Mouse (Mus musculus) erythroblast, embryonic 14.5 days (primary cell): Measurements from ENCODE around the gene Lpar2.

Experiments used
- GATA1 ChIP-seq: IDR thresholded peaks from 2 replicates; pipeline ENCODE4 v1.6.1; 2012; ENCODE audit warnings: low read length, inconsistent platforms, mixed read lengths
- TAL1 ChIP-seq: IDR thresholded peaks from 3 replicates; pipeline ENCODE4 v1.6.1; 2012; ENCODE audit warnings: low read length, inconsistent platforms, mixed read lengths

GRCm38 (mm10) chr8:69790364-69790763 is 31.9 kb upstream of the Lpar2 start:
- TF ChIP-seq GATA1 (no peak), TAL1 (no peak)
